Mouse (Mus musculus) bone marrow, adult 2 months (tissue): ENCODE data around the gene Macrod2. TPM values are rescaled to one million over a fixed set of nuclear protein-coding genes. Genes with fewer than 3 reads are reported as not detected.

Source experiments
- H3K27ac ChIP-seq: fragments of 200-500 bp; 2 replicates; pipeline ENCODE4 v1.5.1; 2012; ENCODE audit warnings: low read depth, mild to moderate bottlenecking, control low read depth, inconsistent platforms, low read length; ENCODE audit not compliant: control insufficient read depth, poor library complexity, insufficient read depth
- H3K4me1 ChIP-seq: fragments of 200-500 bp; 2 replicates; pipeline ENCODE4 v1.6.1; 2011; ENCODE audit warnings: low read length; ENCODE audit not compliant: control insufficient read depth, insufficient read depth
- H3K4me3 ChIP-seq: fragments of 200-500 bp; replicated peaks from 2 replicates; pipeline ENCODE3; 2011; ENCODE audit warnings: mild to moderate bottlenecking, low read depth, low read length, control low read depth; ENCODE audit not compliant: control insufficient read depth
- CTCF ChIP-seq: fragments of 200-500 bp; IDR thresholded peaks from 2 replicates; pipeline ENCODE4 v1.5.1; 2011; ENCODE audit warnings: low read length, control low read depth; ENCODE audit not compliant: control insufficient read depth, insufficient read depth
- POLR2A ChIP-seq: fragments of 200-500 bp; IDR thresholded peaks from 2 replicates; pipeline ENCODE4 v1.6.1; 2011; ENCODE audit warnings: low read depth, mild to moderate bottlenecking, control low read depth, low read length, borderline replicate concordance; ENCODE audit not compliant: control insufficient read depth
- WGBS: fragments of 180-500 bp; shearing (Covaris S2); methylation state at CpG from one replicate; pipeline ENCODE4 v1.1.7; 2018; 5-methylcytosine and 5-hydroxymethylcytosine counted together
- polyA plus RNA-seq: library from polyadenylated mRNA; stranded (reverse); fragments of >200 nt; gene quantifications from 2 replicates; pipeline ENCODE4 v1.2.4, GENCODE M21; 2011; ENCODE audit warnings: low replicate concordance; ENCODE audit not compliant: missing spikeins, insufficient read depth, insufficient read length

The Macrod2 gene
- polyA plus RNA-seq, 1 experiment: 2.8 TPM

DNA sequence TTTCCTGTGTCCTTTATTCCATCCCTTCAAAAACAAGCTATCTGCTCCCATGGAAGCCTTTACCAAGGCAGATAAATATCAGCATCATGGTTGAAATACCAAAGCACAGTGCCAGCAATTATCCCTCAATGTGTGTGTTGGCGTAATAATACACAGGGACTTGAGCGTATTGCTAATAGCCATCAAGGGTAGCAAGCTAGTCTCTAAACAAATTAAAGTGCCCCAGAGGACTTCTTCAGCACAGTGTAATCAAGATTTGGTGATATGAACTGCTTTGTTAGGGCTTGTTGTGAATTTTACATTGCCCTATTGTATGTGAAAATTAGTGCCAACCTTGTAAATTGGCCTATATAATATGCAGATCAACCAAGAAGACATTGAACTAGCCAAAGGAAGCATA lies 201.8 kb downstream of the Macrod2 start:
- TF ChIP-seq CTCF (no peak), POLR2A (no peak)
- Histone ChIP-seq H3K27ac (no peak overlapping the region), H3K4me1 (no peaks in the 10 kb centered on the region), H3K4me3 (no peak overlapping the region)
- WGBS: 83% methylated on average over 2 of the region's 2 CpGs

DNA sequence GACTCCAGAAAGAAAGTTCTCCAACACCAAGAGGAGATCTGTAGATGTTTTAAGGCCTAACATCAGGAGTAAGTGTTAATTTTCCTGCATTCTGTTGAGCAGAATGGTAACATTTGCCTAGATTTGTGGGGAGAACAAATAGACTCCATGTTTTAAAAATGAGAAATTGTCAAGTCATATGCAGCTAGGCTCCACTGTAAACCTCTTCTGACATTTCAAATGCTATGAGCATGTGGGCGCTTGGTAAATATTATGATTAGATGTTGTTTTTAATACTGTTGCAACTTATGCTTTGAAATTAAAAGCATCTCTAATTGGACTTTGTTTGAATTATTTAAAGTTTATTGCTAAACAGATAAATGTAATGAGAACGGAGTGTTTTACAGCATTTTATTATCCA lies 220.3 kb downstream of the Macrod2 start:
- Histone ChIP-seq H3K4me1 (no peaks in the 10 kb centered on the region), H3K4me3 (no peak overlapping the region), H3K27ac (no peak overlapping the region)
- no peak for TF ChIP-seq POLR2A
- no peak for TF ChIP-seq CTCF
- 80% methylated on average over 2 of the region's 2 CpGs for WGBS

DNA sequence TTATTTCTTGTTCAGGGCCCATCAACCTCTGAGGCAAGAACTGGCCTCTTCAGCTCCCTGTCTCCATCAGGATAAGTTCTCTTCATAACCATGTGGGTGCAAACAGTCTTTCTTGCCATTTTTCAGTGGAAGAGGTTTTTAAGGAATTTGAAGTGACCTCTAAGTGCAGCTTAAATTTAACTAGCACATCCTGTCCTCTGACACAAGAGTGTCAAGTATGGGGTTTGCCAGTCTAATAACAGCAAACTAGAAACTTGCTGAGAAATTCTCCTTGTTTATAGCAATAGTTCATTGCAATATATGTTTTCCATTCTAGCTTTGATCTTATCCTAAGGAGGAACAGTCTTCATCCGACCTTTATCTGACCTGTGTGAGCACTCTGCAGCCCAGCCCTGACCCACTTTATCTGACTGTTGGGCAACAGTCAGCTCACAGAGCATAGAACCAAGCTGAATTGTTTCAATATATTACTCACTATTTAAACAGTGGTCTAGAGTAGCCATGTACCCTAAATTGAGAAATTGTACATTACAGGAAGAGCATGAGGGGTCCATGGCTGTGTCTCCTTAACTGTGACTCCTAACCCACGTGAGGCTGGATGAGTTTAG lies 226.7 kb downstream of the Macrod2 start:
- no peak for TF ChIP-seq POLR2A
- no peak for TF ChIP-seq CTCF
- no peak overlapping the region for H3K27ac ChIP-seq
- WGBS: 53% methylated on average over 2 of the region's 2 CpGs
- no peak overlapping the region for H3K4me3 ChIP-seq
- H3K4me1 ChIP-seq: no peaks in the 10 kb centered on the region

- no peaks in the 10 kb centered on the region for H3K4me1 ChIP-seq
- TF ChIP-seq POLR2A: no peak
- no peak for TF ChIP-seq CTCF
- no peak overlapping the region for H3K4me3 ChIP-seq
These were observed 258.4 kb downstream of the Macrod2 start for GRCm38 (mm10) chr2:140653481-140653880.

DNA sequence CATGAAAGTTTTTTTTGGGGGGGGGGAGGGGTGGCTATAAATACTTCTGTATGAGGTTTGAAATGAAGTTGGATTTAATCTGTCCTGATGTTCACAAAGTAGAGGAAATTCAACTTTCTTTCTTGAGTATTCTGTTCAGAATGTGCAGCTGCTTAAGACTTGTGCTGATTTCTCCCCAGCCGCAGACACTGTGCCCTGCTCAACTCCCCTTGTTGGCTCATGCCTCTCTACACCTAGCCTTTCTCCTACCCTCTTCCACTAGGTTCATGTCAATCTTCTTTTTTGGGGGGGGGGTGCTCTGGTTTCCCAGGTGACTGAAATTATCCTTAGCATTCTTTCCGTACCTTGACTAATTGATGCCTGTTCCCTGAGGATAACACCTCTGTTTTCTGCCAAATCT lies 258.9 kb downstream of the Macrod2 start:
- Histone ChIP-seq H3K4me1 (no peaks in the 10 kb centered on the region), H3K4me3 (no peak overlapping the region), H3K27ac (no peak overlapping the region)
- 84% methylated on average over 2 of the region's 2 CpGs for WGBS
- TF ChIP-seq POLR2A: no peak
- TF ChIP-seq CTCF: no peak

More at GRCm38 (mm10) chr2:140653481-140653880, 258.4 kb downstream of the Macrod2 start:
- no peak overlapping the region for H3K27ac ChIP-seq

GRCm38 (mm10) chr2:140662673-140663072 lies 267.6 kb downstream of the Macrod2 start:
- Histone ChIP-seq H3K4me1 (no peaks in the 10 kb centered on the region), H3K27ac (no peak overlapping the region), H3K4me3 (no peak overlapping the region)
- 86% methylated on average over 5 of the region's 5 CpGs for WGBS
- TF ChIP-seq CTCF (no peak), POLR2A (no peak)

- no peaks in the 10 kb centered on the region for H3K4me1 ChIP-seq
- no peak for TF ChIP-seq CTCF
- no peak for TF ChIP-seq POLR2A
- no peak overlapping the region for H3K4me3 ChIP-seq
- no peak overlapping the region for H3K27ac ChIP-seq
- WGBS: 73% methylated on average over 4 of the region's 4 CpGs
These were observed 269.3 kb downstream of the Macrod2 start for GRCm38 (mm10) chr2:140664381-140664780.

DNA sequence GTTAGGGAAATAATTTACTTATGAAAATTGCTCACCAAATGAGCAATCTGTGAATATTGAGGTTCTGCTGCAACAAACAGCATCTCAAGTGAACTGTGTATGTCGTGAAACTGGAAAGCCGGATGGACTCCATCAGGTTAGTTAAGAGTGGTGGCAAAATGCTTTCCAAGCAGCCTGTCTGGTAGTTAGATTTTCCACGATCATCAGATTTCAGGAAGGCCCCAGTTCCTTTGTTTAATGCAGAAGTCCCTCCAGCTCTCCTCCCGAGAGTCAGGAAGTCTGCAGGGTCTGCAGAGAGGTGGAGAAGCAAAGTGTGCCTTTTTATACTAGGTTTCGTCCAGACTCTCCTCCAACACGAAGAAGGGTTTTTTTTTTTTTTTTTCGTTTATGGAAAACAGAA lies 271.7 kb downstream of the Macrod2 start:
- WGBS: 47% methylated on average over 7 of the region's 7 CpGs
- Histone ChIP-seq H3K4me3 (no peak overlapping the region), H3K27ac (no peak overlapping the region), H3K4me1 (no peaks in the 10 kb centered on the region)
- TF ChIP-seq CTCF: no peak
- no peak for TF ChIP-seq POLR2A

GRCm38 (mm10) chr2:140667261-140668047 lies 272.3 kb downstream of the Macrod2 start:
- TF ChIP-seq POLR2A (no peak), CTCF (no peak)
- Histone ChIP-seq H3K4me1 (no peaks in the 10 kb centered on the region), H3K27ac (no peak overlapping the region), H3K4me3 (no peak overlapping the region)
- 69% methylated on average over 13 of the region's 13 CpGs for WGBS
